Mouse (Mus musculus) midbrain, embryonic 15.5 days (tissue): ENCODE measurements at regions not wholly inside any gene's neighbourhood (a gene's known extent, or its start where the extent isn't known, plus 50 kb on each side); places are given as distances from the start of the nearest gene placed in this dataset.

Source experiments
- ATAC-seq: fragments of 200-750 bp; cut with Nextera tagmentation; replicated peaks from 2 replicates; pipeline ENCODE4 v1.8.0; 2017; ENCODE audit warnings: moderate TSS enrichment
- H3K27ac ChIP-seq: fragments of 300-500 bp; sonication (generic); 2 replicates; pipeline ENCODE4 v1.5.1; 2015; ENCODE audit warnings: mild to moderate bottlenecking, inconsistent platforms
- H3K27me3 ChIP-seq: fragments of 300-500 bp; sonication (generic); replicated peaks from 2 replicates; pipeline ENCODE4 v1.6.1; 2015; ENCODE audit warnings: inconsistent platforms
- H3K36me3 ChIP-seq: fragments of 300-500 bp; sonication (generic); replicated peaks from 2 replicates; pipeline ENCODE4 v1.6.1; 2015; ENCODE audit warnings: inconsistent platforms
- H3K4me1 ChIP-seq: fragments of 300-500 bp; sonication (generic); 2 replicates; pipeline ENCODE4 v1.6.1; 2015; ENCODE audit warnings: inconsistent platforms
- H3K4me2 ChIP-seq: fragments of 300-500 bp; sonication (generic); 2 replicates; pipeline ENCODE4 v1.6.1; 2015; ENCODE audit warnings: inconsistent platforms, mild to moderate bottlenecking, moderate library complexity
- H3K4me3 ChIP-seq: fragments of 300-500 bp; sonication (generic); 2 replicates; pipeline ENCODE4 v1.5.1; 2015; ENCODE audit warnings: mild to moderate bottlenecking, inconsistent platforms
- H3K9ac ChIP-seq: fragments of 300-500 bp; sonication (generic); 2 replicates; pipeline ENCODE4 v1.6.1; 2015; ENCODE audit warnings: mild to moderate bottlenecking, inconsistent platforms
- H3K9me3 ChIP-seq: fragments of 300-500 bp; sonication (generic); 2 replicates; pipeline ENCODE4 v1.6.1; 2016; ENCODE audit warnings: inconsistent platforms
- WGBS: fragments of 180-500 bp; shearing (Covaris S2); methylation state at CpG from one replicate; pipeline ENCODE4 v1.1.7; 2015; ENCODE audit warnings: mixed read lengths; 5-methylcytosine and 5-hydroxymethylcytosine counted together

GRCm38 (mm10) chr5:17292559-17292958 is 80.4 kb upstream of the Speer4f2 start:
- H3K4me3 ChIP-seq = no peak overlapping the region
- H3K9me3 ChIP-seq = no peaks in the 10 kb centered on the region
- no peaks in the 10 kb centered on the region; the same call in 1 of the 2 replicates for H3K4me1 ChIP-seq
- WGBS = 25% methylated on average over 2 of the region's 2 CpGs
- H3K27me3 ChIP-seq = no peaks in the 10 kb centered on the region
- no peak overlapping the region for H3K27ac ChIP-seq
- H3K4me2 ChIP-seq = no peak overlapping the region
- H3K36me3 ChIP-seq = no peaks in the 10 kb centered on the region
- H3K9ac ChIP-seq = no peak overlapping the region
- no peak for ATAC-seq

GRCm38 (mm10) chr5:17296571-17297035 is 76.4 kb upstream of the Speer4f2 start:
- WGBS = 38% methylated on average over 4 of the region's 4 CpGs

GRCm38 (mm10) chr5:17299846-17300245 is 73.1 kb upstream of the Speer4f2 start:
- ATAC-seq = no peak
- H3K4me2 ChIP-seq = no peak overlapping the region
- H3K27ac ChIP-seq = no peak overlapping the region
- no peak overlapping the region for H3K9ac ChIP-seq
- H3K9me3 ChIP-seq = no peaks in the 10 kb centered on the region
- no peaks in the 10 kb centered on the region; the same call in 1 of the 2 replicates for H3K4me1 ChIP-seq
- H3K4me3 ChIP-seq = no peak overlapping the region
- H3K27me3 ChIP-seq = no peaks in the 10 kb centered on the region
- H3K36me3 ChIP-seq = no peaks in the 10 kb centered on the region

More at GRCm38 (mm10) chr5:17296571-17297035, 76.4 kb upstream of the Speer4f2 start:
- no peak overlapping the region for H3K9ac ChIP-seq
- H3K27ac ChIP-seq = no peak overlapping the region
- no peaks in the 10 kb centered on the region; the same call in 1 of the 2 replicates for H3K4me1 ChIP-seq
- H3K4me3 ChIP-seq = no peak overlapping the region
- H3K36me3 ChIP-seq = no peaks in the 10 kb centered on the region
- H3K9me3 ChIP-seq = no peaks in the 10 kb centered on the region
- 0 out of 2 replicates have a peak, but pooled peaks have one; percentile 20 for ATAC-seq
- no peak overlapping the region for H3K4me2 ChIP-seq
- no peaks in the 10 kb centered on the region for H3K27me3 ChIP-seq

GRCm38 (mm10) chr5:17321501-17321900 is 51.5 kb upstream of the Speer4f2 start:
- Histone ChIP-seq H3K9me3 (no peaks in the 10 kb centered on the region), H3K9ac (no peak overlapping the region), H3K4me2 (no peak overlapping the region), H3K4me3 (no peak overlapping the region), H3K27me3 (no peaks in the 10 kb centered on the region), H3K4me1 (no peaks in the 10 kb centered on the region), H3K36me3 (no peaks in the 10 kb centered on the region), H3K27ac (no peak overlapping the region)
- ATAC-seq = no peak
